Comparison of ENCODE assay signal across 25 mouse cellular contexts in genomic region chr14:99812741-99813485, GRCm38 (mm10).
"Had no signal": no experiment of that assay in that cellular context is flagged by ENCODE, and none has a peak within 500 bp of the region (broad histone marks: within the 10 kb centered on the region; RNA-seq: fewer than 3 reads in every experiment).

No protein-coding gene starts in this region.

- H3K4me3 ChIP-seq: heart, adult 2 months; heart, embryonic 12.5 days; hindbrain, embryonic 10.5 days; hindbrain, embryonic 12.5 days; kidney, embryonic 15.5 days; limb, embryonic 13.5 days; limb, embryonic 15.5 days; liver, embryonic 12.5 days had no signal

- H3K27ac ChIP-seq: heart, adult 2 months; hindbrain, embryonic 10.5 days; hindbrain, embryonic 12.5 days; hindbrain, embryonic 14.5 days; kidney, embryonic 15.5 days; kidney, postnatal 0 days; limb, embryonic 13.5 days; limb, embryonic 15.5 days; liver, embryonic 12.5 days; liver, embryonic 14.5 days had no signal

- H3K9ac ChIP-seq: heart, embryonic 12.5 days; hindbrain, embryonic 12.5 days; hindbrain, embryonic 14.5 days; kidney, embryonic 15.5 days; limb, embryonic 13.5 days; limb, embryonic 15.5 days; liver, embryonic 12.5 days; liver, embryonic 14.5 days had no signal

- ATAC-seq: hindbrain, embryonic 16.5 days; inflammation-experienced regulatory T-cells, adult 6 months; liver, embryonic 12.5 days had no signal

- H3K4me1 ChIP-seq: heart, embryonic 12.5 days; hindbrain, embryonic 10.5 days; hindbrain, embryonic 12.5 days; kidney, embryonic 15.5 days; limb, embryonic 13.5 days; limb, embryonic 15.5 days; liver, embryonic 12.5 days had no signal

- H3K4me2 ChIP-seq: heart, embryonic 12.5 days; hindbrain, embryonic 12.5 days; hindbrain, embryonic 14.5 days; kidney, embryonic 15.5 days; limb, embryonic 13.5 days; limb, embryonic 15.5 days; liver, embryonic 12.5 days had no signal

- H3K27me3 ChIP-seq: heart, embryonic 12.5 days; hindbrain, embryonic 12.5 days; kidney, embryonic 15.5 days; limb, embryonic 13.5 days; limb, embryonic 15.5 days; liver, embryonic 12.5 days had no signal

- H3K36me3 ChIP-seq: heart, embryonic 12.5 days; hindbrain, embryonic 10.5 days; hindbrain, embryonic 12.5 days; kidney, embryonic 15.5 days; limb, embryonic 13.5 days; limb, embryonic 15.5 days; liver, embryonic 12.5 days had no signal

- H3K9me3 ChIP-seq: hindbrain, embryonic 10.5 days; hindbrain, embryonic 12.5 days; kidney, embryonic 15.5 days; limb, embryonic 13.5 days; limb, embryonic 15.5 days; liver, embryonic 12.5 days had no signal

- DNase-seq: gastrocnemius, postnatal 14 days; gastrocnemius, postnatal 36 days; heart, adult 11 months; heart, adult 2 months; heart, postnatal 10 days; heart, postnatal 4 days; kidney, adult 11 months; kidney, adult 2 months; kidney, adult 9 months; kidney, postnatal 14 days; kidney, postnatal 36 days; layer of hippocampus, adult 9-11 months; left cerebral cortex, postnatal 4 days had no signal
